Mouse (Mus musculus): ENCODE data around the gene Ttc39a. TPM values are rescaled to one million over a fixed set of nuclear protein-coding genes. Genes with fewer than 3 reads are reported as not detected.

Ttc39a gene
- polyA plus RNA-seq (2012; rRNA removed), result 1.8 and 3.8 TPM in 2 replicates

DNA sequence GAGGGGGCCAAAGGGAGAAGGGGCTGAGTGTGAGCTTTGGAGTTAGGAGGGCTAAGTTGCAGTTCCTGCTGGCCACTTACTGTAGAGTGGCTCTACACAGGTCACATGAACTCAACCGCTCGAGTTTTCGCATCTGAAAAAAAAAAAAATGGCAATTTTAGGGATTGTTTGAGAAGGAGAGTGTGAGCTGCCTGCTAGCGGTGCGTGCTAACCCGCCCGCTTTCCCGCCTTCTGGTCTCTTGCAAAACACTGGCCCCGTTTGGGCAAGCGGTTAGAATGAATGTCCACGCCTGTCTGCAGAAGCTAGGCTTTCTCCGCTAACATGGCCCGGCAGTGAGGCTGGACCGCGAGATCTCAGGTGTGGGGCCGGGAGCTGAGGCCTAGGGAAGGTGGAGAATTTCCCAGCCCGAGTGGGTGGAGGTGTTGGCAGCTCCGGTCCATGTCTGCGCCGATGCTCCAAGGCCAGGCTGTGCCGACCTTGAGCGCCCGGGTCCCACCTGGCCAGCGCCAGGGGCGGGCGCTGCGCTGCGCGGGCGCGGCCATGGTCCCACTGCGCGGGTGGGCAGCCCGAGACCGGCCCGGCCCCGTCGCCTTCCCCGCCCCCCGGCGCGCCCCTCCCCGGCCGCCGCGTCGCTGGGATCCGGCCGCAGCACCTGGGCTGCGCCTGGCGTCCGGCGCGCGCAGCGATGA is at the start of gene Ttc39a:
TSS of gene Ttc39a (plus strand) at position 138 of the 690 bp plus-strand sequence.

DNA sequence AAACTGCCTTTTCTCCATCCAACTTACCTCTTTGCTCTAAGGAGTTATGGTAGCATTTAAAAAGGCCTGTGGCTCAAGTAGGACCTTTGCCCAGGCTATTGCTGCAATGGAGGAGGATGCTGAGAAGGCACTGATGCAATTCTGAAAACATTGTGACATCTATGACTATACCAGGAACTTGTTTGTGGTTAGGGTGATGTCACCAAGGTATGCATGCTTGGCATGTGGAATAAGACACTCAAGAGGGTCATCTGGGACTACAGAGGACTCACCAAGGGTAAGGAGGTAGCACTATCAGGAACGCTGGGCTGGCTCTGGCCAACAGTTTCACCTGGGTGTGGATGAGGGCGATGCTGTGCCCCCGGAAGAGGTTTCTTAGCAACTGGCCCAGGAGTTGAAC is 78.2 kb downstream of the Ttc39a start, which contains the start of gene Rnf11:
TSS of gene Rnf11 (minus strand) at position 108 of the 400 bp plus-strand sequence.

Other genes with a start within 250 kb of the Ttc39a start
- gene Osbpl9, start 204.4 kb upstream of the Ttc39a start, polyA plus RNA-seq (2012; rRNA removed), result 82.3 and 110 TPM in 2 replicates
- gene Calr4, start 172.1 kb upstream of the Ttc39a start, polyA plus RNA-seq (2012; rRNA removed), result 0.27 and 0.78 TPM in 2 replicates
- 30.9 and 38.1 TPM in 2 replicates for gene Eps15, start 126.4 kb upstream of the Ttc39a start, polyA plus RNA-seq (2012; rRNA removed)
- gene Rnf11, start 78.1 kb downstream of the Ttc39a start, polyA plus RNA-seq (2012; rRNA removed), result 42.0 and 42.2 TPM in 2 replicates
- not detected in 2 replicates for gene 4930522H14Rik, start 124.7 kb downstream of the Ttc39a start, polyA plus RNA-seq (2012; rRNA removed)